Mouse (Mus musculus): ENCODE results near the gene Arhgdib.

- TF ChIP-seq ZNF384 (IDR thresholded peaks at IDR 0.05; ENCODE audit: low read depth, low read length), result no peak
- TF ChIP-seq CHD2 (IDR thresholded peaks at IDR 0.05; ENCODE audit: low read depth, low read length), result no peak
- TF ChIP-seq MAFK (IDR thresholded peaks at IDR 0.05; ENCODE audit: insufficient read depth, low read depth, low read length), result no peak
Measured at GRCm38 (mm10) chr6:136874599-136874998, 67.1 kb downstream of the Arhgdib start.

All from ES-E14 (cell line).